Mouse (Mus musculus): Measurements from ENCODE around the gene Pfkfb2.

Gene Pfkfb2

GRCm38 (mm10) chr1:130729153-130729552 lies at the start of gene Pfkfb2:
Gene Pfkfb2, minus strand, starts transcription at chr1:130729253.
- DNase-seq (ENCODE audit: extremely low read depth, insufficient read length, low spot score): no peak

- no peak for DNase-seq (ENCODE audit: extremely low read depth, insufficient read length, low spot score)
These were observed 47.6 kb upstream of the Pfkfb2 start for GRCm38 (mm10) chr1:130776645-130777044.

GRCm38 (mm10) chr1:130775691-130776331 lies 46.8 kb upstream of the Pfkfb2 start:
- no peak for DNase-seq (ENCODE audit: extremely low read depth, insufficient read length, low spot score)

GRCm38 (mm10) chr1:130775234-130775633 lies 46.2 kb upstream of the Pfkfb2 start:
- no peak for DNase-seq (ENCODE audit: extremely low read depth, insufficient read length, low spot score)

GRCm38 (mm10) chr1:130770981-130771494 lies 42.0 kb upstream of the Pfkfb2 start:
- DNase-seq (ENCODE audit: extremely low read depth, insufficient read length, low spot score): no peak

- peak; percentile 9 for DNase-seq (ENCODE audit: extremely low read depth, insufficient read length, low spot score)
These were observed 41.4 kb upstream of the Pfkfb2 start for GRCm38 (mm10) chr1:130770487-130770886.

GRCm38 (mm10) chr1:130769925-130770324 lies 40.9 kb upstream of the Pfkfb2 start:
- no peak for DNase-seq (ENCODE audit: extremely low read depth, insufficient read length, low spot score)

- DNase-seq (ENCODE audit: extremely low read depth, insufficient read length, low spot score): peak; percentile 22
These were observed 38.0 kb upstream of the Pfkfb2 start for GRCm38 (mm10) chr1:130767066-130767465.

GRCm38 (mm10) chr1:130764027-130764461 lies 35.0 kb upstream of the Pfkfb2 start:
- DNase-seq (ENCODE audit: extremely low read depth, insufficient read length, low spot score): no peak

- DNase-seq (ENCODE audit: extremely low read depth, insufficient read length, low spot score): no peak
These were observed 33.1 kb upstream of the Pfkfb2 start for GRCm38 (mm10) chr1:130762045-130762760.

- no peak for DNase-seq (ENCODE audit: extremely low read depth, insufficient read length, low spot score)
These were observed 32.5 kb upstream of the Pfkfb2 start for GRCm38 (mm10) chr1:130761597-130761996.

- no peak for DNase-seq (ENCODE audit: extremely low read depth, insufficient read length, low spot score)
These were observed 30.6 kb upstream of the Pfkfb2 start for GRCm38 (mm10) chr1:130759689-130760088.

GRCm38 (mm10) chr1:130746819-130747218 lies 17.8 kb upstream of the Pfkfb2 start:
- DNase-seq (ENCODE audit: extremely low read depth, insufficient read length, low spot score): no peak

GRCm38 (mm10) chr1:130745591-130745990 lies 16.5 kb upstream of the Pfkfb2 start:
- DNase-seq (ENCODE audit: extremely low read depth, insufficient read length, low spot score): no peak

- no peak for DNase-seq (ENCODE audit: extremely low read depth, insufficient read length, low spot score)
These were observed 15.9 kb upstream of the Pfkfb2 start for GRCm38 (mm10) chr1:130744961-130745360.

GRCm38 (mm10) chr1:130744217-130744616 lies 15.2 kb upstream of the Pfkfb2 start:
- no peak for DNase-seq (ENCODE audit: extremely low read depth, insufficient read length, low spot score)

- no peak for DNase-seq (ENCODE audit: extremely low read depth, insufficient read length, low spot score)
These were observed 14.7 kb upstream of the Pfkfb2 start for GRCm38 (mm10) chr1:130743775-130744174.

- no peak for DNase-seq (ENCODE audit: extremely low read depth, insufficient read length, low spot score)
These were observed 13.1 kb upstream of the Pfkfb2 start for GRCm38 (mm10) chr1:130742201-130742600.

GRCm38 (mm10) chr1:130740781-130741720 lies 12.0 kb upstream of the Pfkfb2 start:
- DNase-seq (ENCODE audit: extremely low read depth, insufficient read length, low spot score): peak; percentile 81

GRCm38 (mm10) chr1:130740227-130740648 lies 11.2 kb upstream of the Pfkfb2 start:
- DNase-seq (ENCODE audit: extremely low read depth, insufficient read length, low spot score): peak; percentile 15

GRCm38 (mm10) chr1:130739636-130740035 lies 10.6 kb upstream of the Pfkfb2 start:
- no peak for DNase-seq (ENCODE audit: extremely low read depth, insufficient read length, low spot score)
